Mouse (Mus musculus) R1 (cell line): ENCODE data around the gene Tsc22d3.
A peak's percentile ranks its signal among the peaks of the same experiment; 100 is the strongest.
"Not testable (repeated sequence)": the region's sequence is repeated elsewhere in the genome, so short reads cannot be mapped to it uniquely, and the experiment has no call there.

Experiments
- DNase-seq: peaks from one replicate; pipeline ENCODE4 v3.0.0-alpha.2; 2018; ENCODE audit warnings: low read depth, low spot score

The Tsc22d3 gene

DNA sequence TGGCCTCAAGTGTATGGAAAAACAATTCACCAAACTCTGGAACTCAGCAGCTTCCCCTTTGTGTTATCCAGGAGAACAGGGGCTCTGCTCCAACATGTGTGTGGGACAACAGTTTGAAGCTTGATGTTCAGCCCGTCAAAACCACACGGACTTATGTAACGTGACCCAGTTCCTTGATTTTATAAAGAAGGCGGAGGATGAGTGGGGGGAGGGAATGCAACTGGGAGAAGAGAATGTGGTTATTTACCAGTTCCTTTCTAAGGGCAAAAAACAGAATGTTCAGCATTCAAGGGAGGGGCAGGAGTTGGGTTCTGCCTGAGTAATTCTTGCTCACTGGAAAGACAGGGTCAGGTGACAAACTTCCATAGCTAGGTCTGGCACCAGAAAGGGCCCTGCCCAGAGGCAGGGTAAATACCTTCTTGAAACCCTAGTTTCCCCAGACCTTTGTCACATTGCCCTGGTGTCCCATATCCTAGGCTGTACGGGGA is 71.3 kb downstream of the Tsc22d3 start:
- no peak for DNase-seq

DNA sequence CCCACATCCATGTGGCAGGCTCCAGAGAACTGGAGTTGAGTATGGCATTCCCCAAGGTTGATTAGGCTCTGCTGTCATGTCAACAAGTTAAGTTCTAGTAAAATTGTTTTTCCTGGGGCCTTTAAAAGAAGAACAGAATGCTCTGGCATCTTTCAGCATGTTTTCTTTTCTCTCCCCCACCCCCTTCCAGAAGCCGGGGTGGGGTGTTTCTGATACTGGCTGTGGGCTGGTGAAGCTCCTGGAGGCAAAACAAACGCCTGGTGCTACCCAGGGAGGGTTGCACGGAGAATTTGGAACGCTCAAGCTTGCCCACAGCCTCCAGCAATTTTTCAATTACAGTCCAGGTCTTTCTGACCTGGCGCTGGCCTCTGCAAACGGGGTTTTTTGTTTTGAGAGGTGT is 73.2 kb downstream of the Tsc22d3 start:
- DNase-seq: no peak

DNA sequence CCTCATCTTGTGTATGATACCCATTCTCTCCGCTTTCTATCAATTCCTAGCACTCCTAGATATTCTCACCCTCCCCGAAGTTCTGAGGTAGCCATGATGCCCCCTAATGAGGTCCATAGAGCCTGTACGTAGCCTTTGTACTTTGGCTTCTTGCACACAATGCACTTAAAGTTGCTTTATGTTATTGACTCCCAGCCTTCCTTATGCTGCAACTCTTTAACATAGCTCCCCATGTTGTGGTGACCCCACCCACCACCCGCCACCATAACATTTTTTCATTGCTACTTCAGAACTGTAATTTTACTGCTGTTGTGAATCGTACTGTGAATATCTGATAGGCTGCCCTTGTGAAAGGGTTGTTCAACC is 74.2 kb downstream of the Tsc22d3 start:
- no peak for DNase-seq

DNA sequence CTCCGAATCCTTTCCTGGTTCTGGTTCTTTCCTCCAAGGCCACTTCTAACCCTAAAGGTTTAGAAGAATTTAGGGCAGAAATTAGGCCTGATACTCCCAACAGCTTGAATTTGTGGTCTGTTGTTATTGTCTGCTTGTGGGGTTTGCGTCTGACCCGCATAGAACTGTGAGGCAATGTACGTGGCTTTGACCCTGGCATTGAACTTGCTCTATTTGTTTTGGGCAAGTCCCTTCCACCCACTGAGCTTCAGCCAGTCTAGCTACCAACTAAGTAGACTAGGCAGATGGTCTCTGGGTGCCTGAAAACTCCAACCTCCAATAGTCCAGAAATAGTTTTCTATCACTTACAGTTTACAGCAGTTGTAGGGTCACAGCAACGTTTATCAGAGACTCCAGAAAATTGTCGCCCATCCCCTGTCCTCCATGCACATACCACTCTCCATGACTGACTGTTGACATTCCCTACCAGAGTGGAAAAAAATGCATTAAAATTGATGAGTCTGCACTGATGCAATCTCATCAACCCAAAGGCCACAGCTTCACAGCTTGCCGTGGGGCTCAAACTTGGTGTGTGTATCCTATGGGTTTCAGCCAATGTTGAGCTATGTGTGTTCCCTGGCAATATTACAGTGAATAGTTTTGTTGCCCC is 74.7 kb downstream of the Tsc22d3 start:
- DNase-seq: no peak

DNA sequence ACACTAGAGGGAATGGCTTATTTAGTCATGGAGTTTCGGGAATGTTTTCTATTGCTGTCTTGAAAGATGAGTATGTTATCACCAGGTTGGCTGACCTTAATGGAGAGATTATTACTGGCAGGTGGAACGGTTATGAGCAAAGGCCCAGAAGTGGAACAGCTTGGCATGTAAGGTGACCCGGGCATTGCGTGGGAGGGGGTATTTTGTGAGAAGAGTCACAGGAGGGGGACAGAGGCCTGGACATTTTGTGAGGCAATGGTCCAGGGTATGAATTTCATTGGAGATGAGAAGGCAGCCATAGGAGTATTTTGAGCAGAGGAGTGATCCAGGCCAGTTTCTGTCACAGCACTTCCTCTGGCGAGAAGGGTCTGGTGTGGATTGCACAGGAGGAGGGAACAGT is 76.2 kb downstream of the Tsc22d3 start:
- DNase-seq: no peak

GRCm38 (mm10) chrX:140522071-140522765 is 78.2 kb downstream of the Tsc22d3 start:
- no peak for DNase-seq

- peak; percentile 79 for DNase-seq
These were observed 80.0 kb downstream of the Tsc22d3 start for GRCm38 (mm10) chrX:140520146-140521102.

- DNase-seq: no peak
These were observed 82.1 kb downstream of the Tsc22d3 start for GRCm38 (mm10) chrX:140518351-140518750.

DNA sequence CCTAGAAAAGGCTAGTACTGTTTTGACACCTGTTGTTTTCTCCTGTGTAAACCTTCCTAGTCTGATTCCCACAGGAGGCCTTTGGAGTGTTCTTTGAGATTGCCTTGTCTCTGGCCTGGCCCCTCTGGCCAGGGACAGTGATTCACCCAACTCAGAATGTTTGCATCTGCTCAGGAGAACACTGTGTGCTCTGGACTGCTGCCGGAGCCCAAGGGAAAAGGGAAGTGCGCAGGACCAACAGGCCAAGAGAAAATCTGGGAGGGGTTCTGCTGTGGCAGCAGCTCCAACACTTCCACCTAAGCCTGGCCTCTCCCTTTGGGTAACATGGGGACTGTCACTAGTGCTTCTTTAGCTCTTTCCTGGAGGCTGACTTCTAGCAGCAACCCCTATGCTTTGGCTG is 87.1 kb downstream of the Tsc22d3 start:
- no peak for DNase-seq

- no peak for DNase-seq
These were observed 88.5 kb downstream of the Tsc22d3 start for GRCm38 (mm10) chrX:140511687-140512651.

- DNase-seq: peak; percentile 1
These were observed 89.6 kb downstream of the Tsc22d3 start for GRCm38 (mm10) chrX:140510696-140511429.

GRCm38 (mm10) chrX:140509817-140510216 is 90.6 kb downstream of the Tsc22d3 start:
- DNase-seq: no peak

GRCm38 (mm10) chrX:140508791-140509190 is 91.7 kb downstream of the Tsc22d3 start:
- DNase-seq: not testable (repeated sequence)

DNA sequence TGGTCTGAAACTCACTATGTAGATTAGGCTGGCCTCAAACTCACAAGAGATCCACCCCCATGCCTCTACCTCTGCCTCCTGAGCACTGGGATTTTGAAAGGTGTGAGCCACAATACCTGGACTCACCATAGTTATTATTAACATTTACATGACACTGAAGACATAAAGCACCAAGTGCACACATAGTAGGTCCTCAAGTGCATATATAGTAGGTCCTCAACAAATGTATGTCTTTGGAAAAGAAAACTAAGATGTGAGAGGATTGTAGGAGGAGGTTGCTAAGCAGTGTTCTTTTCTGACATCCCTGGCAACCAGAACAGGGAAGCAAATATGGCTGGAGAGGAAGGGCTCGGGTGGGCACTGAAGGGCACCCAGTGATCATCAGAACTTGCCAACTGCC is 93.1 kb downstream of the Tsc22d3 start:
- DNase-seq: no peak

- no peak for DNase-seq
These were observed 93.9 kb downstream of the Tsc22d3 start for GRCm38 (mm10) chrX:140506436-140507180.

GRCm38 (mm10) chrX:140505497-140506238 is 94.8 kb downstream of the Tsc22d3 start:
- DNase-seq: peak; percentile 55

DNA sequence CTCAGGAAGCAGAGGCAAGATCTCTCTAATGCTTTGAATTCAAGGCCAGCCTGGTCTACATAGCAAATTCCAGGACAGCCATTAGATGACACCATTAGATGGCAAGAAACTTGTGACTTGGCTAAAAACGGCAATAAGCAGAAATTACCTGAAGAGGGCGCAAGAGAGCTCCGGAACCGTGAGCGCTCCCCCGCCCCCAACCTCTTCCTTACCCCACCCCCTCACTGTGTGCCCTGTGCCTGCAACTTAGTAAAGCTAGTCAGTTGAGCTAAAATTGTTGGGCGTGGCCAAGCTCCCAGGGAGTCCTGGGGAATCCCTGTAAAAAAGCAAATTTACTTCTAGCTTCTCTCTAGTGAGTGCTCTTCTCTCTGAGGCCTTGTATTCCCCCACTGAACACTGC is 96.6 kb downstream of the Tsc22d3 start:
- peak; percentile 69 for DNase-seq

- no peak for DNase-seq
These were observed 98.8 kb downstream of the Tsc22d3 start for GRCm38 (mm10) chrX:140501401-140502301.
